Mouse (Mus musculus) midbrain, embryonic 16.5 days (tissue): ENCODE data around the gene Sspn. TPM values are rescaled to one million over a fixed set of nuclear protein-coding genes. Genes with fewer than 3 reads are reported as not detected.

Experiments
- ATAC-seq: fragments of 200-750 bp; cut with Nextera tagmentation; 2 replicates; pipeline ENCODE4 v1.8.0; 2017; ENCODE audit warnings: moderate TSS enrichment
- H3K27ac ChIP-seq: fragments of 300-500 bp; sonication (generic); 2 replicates; pipeline ENCODE4 v1.5.1; 2014; ENCODE audit warnings: mild to moderate bottlenecking, low read length, mixed read lengths
- H3K27me3 ChIP-seq: fragments of 300-500 bp; sonication (generic); 2 replicates; pipeline ENCODE4 v1.6.1; 2014; ENCODE audit warnings: low read depth, low read length, mixed read lengths; ENCODE audit not compliant: control insufficient read depth, insufficient read depth
- H3K36me3 ChIP-seq: fragments of 300-500 bp; sonication (generic); 2 replicates; pipeline ENCODE4 v1.6.1; 2014; ENCODE audit warnings: mild to moderate bottlenecking, low read length, moderate library complexity, mixed read lengths; ENCODE audit not compliant: control insufficient read depth, insufficient read depth
- H3K4me1 ChIP-seq: fragments of 300-500 bp; sonication (generic); 2 replicates; pipeline ENCODE4 v1.6.1; 2014; ENCODE audit warnings: mild to moderate bottlenecking, low read length, mixed read lengths; ENCODE audit not compliant: control insufficient read depth, insufficient read depth
- H3K4me2 ChIP-seq: fragments of 300-500 bp; sonication (generic); 2 replicates; pipeline ENCODE4 v1.6.1; 2014; ENCODE audit warnings: mild to moderate bottlenecking, low read length, mixed read lengths
- H3K4me3 ChIP-seq: fragments of 300-500 bp; sonication (generic); 2 replicates; pipeline ENCODE4 v1.5.1; 2014; ENCODE audit warnings: low read depth, mild to moderate bottlenecking, low read length, moderate library complexity, mixed read lengths
- H3K9ac ChIP-seq: fragments of 300-500 bp; sonication (generic); 2 replicates; pipeline ENCODE4 v1.6.1; 2014; ENCODE audit warnings: low read depth, low read length, mixed read lengths
- H3K9me3 ChIP-seq: fragments of 300-500 bp; sonication (generic); replicated peaks from 2 replicates; pipeline ENCODE4 v1.6.1; 2014; ENCODE audit warnings: mild to moderate bottlenecking, low read length, mixed read lengths; ENCODE audit not compliant: control insufficient read depth, poor library complexity, severe bottlenecking
- WGBS: fragments of 180-500 bp; shearing (Covaris S2); extraction: QIAGEN DNeasy Blood & Tissue Kit; methylation state at CpG from one replicate; pipeline ENCODE4 v1.1.7; 2014; 5-methylcytosine and 5-hydroxymethylcytosine counted together
- polyA plus RNA-seq: library from polyadenylated mRNA; unstranded; fragments of >200 nt; fragmentation: Nextera tagmentation; extraction: Ambion mirVana; gene quantifications from 2 replicates; pipeline ENCODE4 v1.2.1, GENCODE M21; 2015

Gene Sspn
- polyA plus RNA-seq, 1 experiment from 2014 or later = 6.2 TPM

GRCm38 (mm10) chr6:146001396-146002191, 70.2 kb downstream of the Sspn start:
- no peaks in the 10 kb centered on the region for H3K9me3 ChIP-seq
- H3K4me2 ChIP-seq = no peak overlapping the region
- no peaks in the 10 kb centered on the region for H3K27me3 ChIP-seq
- no peak overlapping the region for H3K4me3 ChIP-seq
- WGBS = 90% methylated on average over 22 of the region's 22 CpGs
- no peak overlapping the region for H3K9ac ChIP-seq
- ATAC-seq = no peak
- H3K36me3 ChIP-seq = no peaks in the 10 kb centered on the region
- no peak overlapping the region for H3K27ac ChIP-seq
- H3K4me1 ChIP-seq = 0 out of 2 replicates have a peak, but pooled peaks cover 3% of the 10 kb centered on the region

- Histone ChIP-seq H3K4me1 (peaks cover 8% of the 10 kb centered on the region), H3K9ac (no peak overlapping the region), H3K4me3 (no peak overlapping the region), H3K4me2 (no peak overlapping the region), H3K36me3 (no peaks in the 10 kb centered on the region), H3K9me3 (no peaks in the 10 kb centered on the region), H3K27ac (no peak overlapping the region), H3K27me3 (no peaks in the 10 kb centered on the region)
- WGBS = 88% methylated on average over 3 of the region's 3 CpGs
- no peak for ATAC-seq
Measured at GRCm38 (mm10) chr6:146004174-146004601, 72.7 kb downstream of the Sspn start.

GRCm38 (mm10) chr6:146005129-146005886, 73.9 kb downstream of the Sspn start:
- Histone ChIP-seq H3K4me2 (no peak overlapping the region), H3K27ac (no peak overlapping the region), H3K9ac (no peak overlapping the region), H3K9me3 (no peaks in the 10 kb centered on the region), H3K36me3 (no peaks in the 10 kb centered on the region), H3K4me1 (peaks cover 11% of the 10 kb centered on the region), H3K27me3 (no peaks in the 10 kb centered on the region), H3K4me3 (no peak overlapping the region)
- WGBS = 86% methylated on average over 11 of the region's 11 CpGs
- no peak for ATAC-seq

GRCm38 (mm10) chr6:146005935-146006564, 74.6 kb downstream of the Sspn start:
- Histone ChIP-seq H3K27me3 (no peaks in the 10 kb centered on the region), H3K4me2 (no peak overlapping the region), H3K4me1 (peaks cover 16% of the 10 kb centered on the region), H3K4me3 (no peak overlapping the region), H3K9me3 (no peaks in the 10 kb centered on the region), H3K36me3 (no peaks in the 10 kb centered on the region), H3K27ac (no peak overlapping the region), H3K9ac (no peak overlapping the region)
- 60% methylated on average over 3 of the region's 3 CpGs for WGBS
- no peak for ATAC-seq

- Histone ChIP-seq H3K4me2 (no peak overlapping the region), H3K36me3 (no peaks in the 10 kb centered on the region), H3K9me3 (no peaks in the 10 kb centered on the region), H3K27me3 (no peaks in the 10 kb centered on the region), H3K4me1 (peaks cover 16% of the 10 kb centered on the region), H3K4me3 (no peak overlapping the region), H3K27ac (no peak overlapping the region), H3K9ac (no peak overlapping the region)
- WGBS = 62% methylated on average over 3 of the region's 3 CpGs
- no peak for ATAC-seq
Measured at GRCm38 (mm10) chr6:146006753-146007152, 75.3 kb downstream of the Sspn start.

- Histone ChIP-seq H3K27me3 (no peaks in the 10 kb centered on the region), H3K4me1 (peaks cover 16% of the 10 kb centered on the region), H3K4me3 (no peak overlapping the region), H3K9me3 (no peaks in the 10 kb centered on the region), H3K9ac (no peak overlapping the region), H3K27ac (no peak overlapping the region), H3K36me3 (no peaks in the 10 kb centered on the region), H3K4me2 (no peak overlapping the region)
- 36% methylated on average over 5 of the region's 5 CpGs for WGBS
- no peak for ATAC-seq
Measured at GRCm38 (mm10) chr6:146008450-146008981, 77.1 kb downstream of the Sspn start.

- Histone ChIP-seq H3K27ac (0 out of 2 replicates have a peak overlapping the region, but pooled peaks have one; percentile 62), H3K4me1 (peaks cover 16% of the 10 kb centered on the region), H3K27me3 (no peaks in the 10 kb centered on the region), H3K9ac (no peak overlapping the region), H3K9me3 (no peaks in the 10 kb centered on the region), H3K4me2 (no peak overlapping the region), H3K4me3 (no peak overlapping the region), H3K36me3 (no peaks in the 10 kb centered on the region)
- WGBS = 52% methylated on average over 10 of the region's 10 CpGs
- no peak for ATAC-seq
Measured at GRCm38 (mm10) chr6:146009163-146009915, 77.9 kb downstream of the Sspn start.

- Histone ChIP-seq H3K4me3 (no peak overlapping the region), H3K4me2 (no peak overlapping the region), H3K4me1 (peaks cover 16% of the 10 kb centered on the region), H3K9ac (peak overlapping the region; percentile 2; the same call in 1 of the 2 replicates), H3K27ac (peak overlapping the region; percentile 62; the same call in 1 of the 2 replicates), H3K27me3 (no peaks in the 10 kb centered on the region), H3K36me3 (no peaks in the 10 kb centered on the region), H3K9me3 (no peaks in the 10 kb centered on the region)
- WGBS = 51% methylated on average over 12 of the region's 12 CpGs
- ATAC-seq = peak; percentile 57; the same call in 1 of the 2 replicates
Measured at GRCm38 (mm10) chr6:146010093-146010764, 78.8 kb downstream of the Sspn start.
